Mouse (Mus musculus): ENCODE measurements around the gene Mocs3.

Gene Mocs3

GRCm38 (mm10) chr2:168230026-168230728, at the start of gene Mocs3, which contains the start of the genes Gm20716 and Dpm1:
Gene Mocs3 (plus strand): TSS chr2:168230622.
Gene Gm20716 (minus strand): TSS chr2:168230364.
Gene Dpm1 (minus strand): TSS chr2:168230591.
- DNase-seq (ENCODE audit: low read depth, low spot score), result peak; percentile 85

DNA sequence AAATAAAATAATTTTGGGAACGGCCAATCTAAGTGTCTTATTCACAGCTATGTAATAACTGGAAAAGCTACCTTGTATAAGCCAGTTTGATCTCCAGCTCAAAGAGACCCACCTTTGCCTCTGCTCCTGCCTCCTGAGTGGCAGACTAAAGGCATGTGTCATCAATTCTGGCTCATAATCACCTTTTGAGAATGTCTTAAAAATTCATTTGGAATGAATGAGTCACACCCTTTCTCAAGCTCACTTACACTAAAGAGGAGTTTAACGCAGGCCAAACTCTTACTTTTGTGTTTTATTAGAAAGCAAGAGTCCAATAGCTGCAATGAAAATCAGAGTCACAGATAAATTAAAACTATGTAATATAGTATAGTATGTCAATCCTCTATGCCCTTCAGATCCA, 38.6 kb upstream of the Mocs3 start:
- no peak for DNase-seq (ENCODE audit: low read depth, low spot score)

DNA sequence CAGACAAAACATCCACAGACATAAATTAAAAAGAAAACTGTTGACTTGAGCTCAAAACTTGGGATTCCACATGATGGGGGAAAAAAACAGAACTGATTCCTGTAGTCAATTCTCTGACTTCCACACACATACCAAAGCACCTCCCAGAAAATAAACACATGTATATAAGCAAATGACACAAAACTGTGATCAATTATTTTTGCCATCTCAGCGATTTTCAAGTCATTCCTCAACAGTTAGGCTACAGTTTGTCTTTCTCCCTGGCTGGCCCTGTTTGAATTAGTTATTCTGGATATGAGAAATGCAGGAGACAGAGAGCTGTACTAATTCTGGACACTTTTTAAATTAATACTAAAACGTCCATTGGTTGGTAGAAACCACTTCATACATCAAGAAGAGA, 36.7 kb upstream of the Mocs3 start:
- DNase-seq (ENCODE audit: low read depth, low spot score), result no peak

GRCm38 (mm10) chr2:168195721-168196120, 34.7 kb upstream of the Mocs3 start:
- no peak for DNase-seq (ENCODE audit: low read depth, low spot score)

DNA sequence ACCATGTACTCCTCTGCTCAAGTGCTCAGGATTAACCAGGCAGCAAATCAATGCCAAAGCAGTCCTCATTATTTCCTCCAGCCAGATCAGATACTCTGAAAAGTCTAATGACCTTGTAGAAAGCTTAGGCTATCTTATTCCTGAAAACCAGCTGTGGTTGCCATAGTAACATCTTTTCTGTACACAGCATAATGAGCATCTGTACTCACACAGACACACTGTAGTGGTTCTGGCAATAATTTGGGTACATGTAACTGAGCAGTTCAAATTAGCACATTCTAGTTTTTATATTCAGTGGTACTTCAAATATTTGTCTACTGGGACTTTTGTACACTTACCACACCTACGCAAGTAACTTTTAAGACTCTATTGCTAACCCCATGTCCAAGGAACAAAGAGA, 32.0 kb upstream of the Mocs3 start:
- no peak for DNase-seq (ENCODE audit: low read depth, low spot score)

DNA sequence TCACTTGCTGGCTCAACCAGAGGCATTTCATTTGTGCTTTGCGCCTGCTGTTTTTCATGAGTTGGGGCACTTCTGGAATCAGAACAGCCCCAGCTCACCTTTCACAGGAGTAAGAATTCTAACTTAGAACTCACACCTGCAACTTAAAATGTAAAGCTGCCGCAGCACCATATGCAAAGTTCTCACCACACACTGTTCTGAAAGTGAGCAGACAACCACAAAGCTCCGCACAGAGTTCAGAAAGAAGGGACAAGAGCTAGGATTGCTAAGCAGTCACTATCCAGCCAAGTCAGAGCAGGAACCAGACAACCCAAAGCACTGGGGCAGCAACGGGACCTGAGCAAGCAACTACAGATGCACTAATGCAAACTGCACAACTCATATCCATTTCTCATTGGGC, 30.9 kb upstream of the Mocs3 start:
- no peak for DNase-seq (ENCODE audit: low read depth, low spot score)

GRCm38 (mm10) chr2:168200014-168200691, 30.3 kb upstream of the Mocs3 start:
- DNase-seq (ENCODE audit: low read depth, low spot score), result no peak

DNA sequence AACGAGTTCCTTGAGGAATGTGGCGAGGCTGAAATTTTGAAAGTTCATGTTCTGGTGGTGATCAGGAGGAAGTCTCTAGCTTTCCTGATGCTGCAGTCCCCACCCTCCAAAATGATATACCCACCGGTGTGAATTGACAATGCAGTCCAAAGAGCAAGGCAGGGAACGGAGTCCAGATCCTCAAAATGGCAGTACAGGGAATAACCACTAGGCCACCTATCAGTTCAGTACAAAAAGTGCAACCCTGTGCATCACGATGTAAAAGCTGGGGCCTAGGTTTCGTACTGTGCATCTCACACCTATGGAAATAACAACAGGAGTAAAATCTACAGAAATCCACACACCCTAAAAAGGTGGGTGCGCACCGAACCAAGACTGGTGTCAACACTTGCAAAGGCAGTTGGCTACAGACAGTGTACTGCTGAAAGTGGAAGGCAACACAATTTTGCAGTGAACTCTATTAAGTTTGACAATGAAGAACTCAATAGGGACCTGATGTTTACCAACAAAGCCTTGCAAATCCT, 25.9 kb upstream of the Mocs3 start:
- no peak for DNase-seq (ENCODE audit: low read depth, low spot score)

GRCm38 (mm10) chr2:168205265-168205664, 25.2 kb upstream of the Mocs3 start:
- peak; percentile 93 for DNase-seq (ENCODE audit: low read depth, low spot score)

DNA sequence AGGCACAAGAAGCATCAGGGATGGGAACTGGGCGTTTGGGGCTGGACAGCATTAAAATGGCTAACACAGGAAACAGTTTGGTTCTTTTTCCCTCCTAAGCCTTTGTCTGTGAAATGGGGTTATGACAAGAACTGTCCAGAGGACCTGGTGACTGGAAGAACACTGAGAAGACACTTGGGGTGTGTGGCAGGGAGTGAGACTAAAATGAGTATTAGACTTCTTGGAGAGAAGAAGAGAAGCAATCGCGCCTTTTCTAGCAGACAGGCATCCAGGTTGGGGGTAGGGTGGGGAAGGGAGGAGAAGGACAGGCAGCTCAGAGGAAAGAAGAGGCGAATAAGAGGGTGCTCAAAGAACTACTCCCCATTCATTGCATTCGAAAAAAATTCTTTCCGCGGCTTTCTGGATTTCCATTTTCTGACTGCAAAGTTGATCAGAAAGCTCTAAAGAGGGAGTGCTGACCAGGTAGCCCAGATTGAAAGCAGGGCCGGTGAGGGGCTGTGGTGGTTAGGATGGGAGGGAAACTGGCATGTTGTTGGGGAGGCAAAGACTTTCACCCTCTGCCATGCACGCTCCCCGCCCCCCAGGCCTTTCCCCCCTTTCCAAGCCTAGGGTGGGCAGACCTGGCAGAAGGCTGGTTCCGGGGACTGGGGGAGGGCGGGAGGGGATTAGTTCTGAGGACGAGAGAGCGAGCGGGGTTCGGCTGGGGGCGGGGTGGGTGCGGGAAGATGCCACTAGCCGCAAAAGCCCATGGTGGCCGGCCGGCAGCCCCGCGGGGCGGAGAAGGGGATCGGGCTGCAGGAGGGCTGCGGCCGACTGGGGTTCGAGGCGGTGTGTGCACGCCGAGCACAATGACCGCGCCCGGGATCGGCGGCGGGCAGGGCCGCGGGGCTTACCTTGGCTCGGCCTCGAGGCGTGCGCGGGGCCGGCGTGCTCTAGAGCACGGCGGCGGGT, 24.5 kb upstream of the Mocs3 start:
- no peak for DNase-seq (ENCODE audit: low read depth, low spot score)

DNA sequence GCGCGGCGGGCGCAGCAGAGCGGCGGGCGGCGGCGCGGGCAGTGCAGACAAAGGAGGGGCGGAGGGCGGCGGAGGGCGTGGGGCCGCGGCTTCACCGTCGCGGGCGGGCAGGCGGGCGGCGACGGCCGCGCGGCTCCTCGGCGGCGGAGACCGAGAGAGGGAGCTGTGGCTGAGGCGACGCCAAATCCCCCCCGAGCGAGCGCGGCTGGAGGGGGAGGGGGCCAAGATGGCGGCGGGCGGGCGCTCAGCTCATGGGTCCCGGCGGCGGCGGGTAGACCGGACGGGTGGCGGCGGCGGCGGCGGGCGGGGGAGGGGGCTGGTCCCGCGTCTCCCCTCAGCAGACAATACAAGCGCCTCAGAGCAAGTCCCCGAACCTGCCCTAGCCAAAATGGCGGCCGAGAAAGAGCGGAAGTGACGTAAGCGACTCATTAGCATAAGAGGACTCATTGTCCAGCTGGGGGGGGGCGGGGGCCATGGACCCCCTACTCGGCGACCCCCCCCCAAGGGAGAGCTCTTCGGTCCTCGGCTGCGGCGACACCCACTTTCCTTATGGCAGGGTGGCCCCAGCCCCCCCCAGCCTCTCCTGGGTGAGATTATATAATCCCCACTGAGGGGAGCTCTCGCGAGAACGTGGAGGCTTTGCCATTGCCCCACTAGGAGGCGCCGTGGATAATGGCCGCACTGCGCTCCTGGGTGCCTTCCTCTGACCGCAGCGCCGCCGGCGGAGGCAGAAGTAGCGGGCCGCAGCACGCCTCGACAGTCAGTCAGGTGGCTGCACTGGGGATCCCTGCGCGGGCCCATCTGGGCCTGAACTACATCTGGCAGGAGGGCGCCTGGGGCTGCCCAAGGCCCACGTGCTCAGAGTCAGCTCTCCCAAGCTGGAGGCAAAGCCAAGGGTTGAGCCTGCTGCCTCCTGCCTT, 23.4 kb upstream of the Mocs3 start, which contains the start of gene Adnp:
TSS of gene Adnp (minus strand) at position 388 of the 920 bp plus-strand sequence.
- DNase-seq (ENCODE audit: low read depth, low spot score), result peak; percentile 98

DNA sequence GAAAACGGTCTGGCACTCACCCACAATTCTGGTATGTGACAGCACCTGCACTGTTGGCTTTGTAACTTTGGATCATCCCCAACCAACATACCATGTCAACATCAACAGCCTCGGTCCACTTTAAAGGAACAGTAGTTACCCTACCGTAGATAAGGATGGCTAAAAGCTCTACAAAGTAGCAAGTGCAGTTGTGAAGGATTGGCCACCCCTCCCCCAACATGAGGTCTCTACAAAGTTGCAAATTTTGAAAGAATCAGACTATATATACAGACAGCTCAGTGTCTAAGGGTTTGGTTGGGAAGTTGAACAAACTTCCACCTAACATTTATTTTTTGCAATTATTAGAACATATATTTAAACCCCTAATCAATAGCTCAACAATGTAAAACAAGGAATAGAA, 22.5 kb upstream of the Mocs3 start:
- DNase-seq (ENCODE audit: low read depth, low spot score), result no peak

GRCm38 (mm10) chr2:168213788-168214397, 16.5 kb upstream of the Mocs3 start:
- DNase-seq (ENCODE audit: low read depth, low spot score), result no peak

DNA sequence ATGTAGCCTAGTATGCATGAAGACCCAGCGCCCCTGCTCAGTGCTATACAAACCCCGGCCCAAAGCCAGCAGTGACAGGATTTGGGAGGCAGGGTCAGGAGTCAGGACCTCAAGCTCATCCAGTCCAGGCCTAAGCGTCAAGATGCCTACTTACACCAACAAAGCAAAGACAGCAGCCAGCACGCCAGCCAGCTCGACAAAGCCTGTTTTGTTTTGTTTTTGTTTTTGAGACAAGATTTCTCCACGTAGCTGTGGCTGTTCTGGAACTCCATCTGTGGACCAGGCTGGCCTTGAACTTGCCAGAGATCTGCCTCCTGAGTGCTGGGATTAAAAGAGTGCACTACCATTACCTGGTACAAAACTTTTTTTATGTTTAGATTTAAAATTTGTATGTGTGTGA, 7.1 kb upstream of the Mocs3 start:
- DNase-seq (ENCODE audit: low read depth, low spot score), result no peak

- DNase-seq (ENCODE audit: low read depth, low spot score), result no peak
Observed at GRCm38 (mm10) chr2:168229116-168230025, 1.1 kb upstream of the Mocs3 start.

- DNase-seq (ENCODE audit: low read depth, low spot score), result no peak
Observed at GRCm38 (mm10) chr2:168230773-168231470, 500 bp downstream of the Mocs3 start.

DNA sequence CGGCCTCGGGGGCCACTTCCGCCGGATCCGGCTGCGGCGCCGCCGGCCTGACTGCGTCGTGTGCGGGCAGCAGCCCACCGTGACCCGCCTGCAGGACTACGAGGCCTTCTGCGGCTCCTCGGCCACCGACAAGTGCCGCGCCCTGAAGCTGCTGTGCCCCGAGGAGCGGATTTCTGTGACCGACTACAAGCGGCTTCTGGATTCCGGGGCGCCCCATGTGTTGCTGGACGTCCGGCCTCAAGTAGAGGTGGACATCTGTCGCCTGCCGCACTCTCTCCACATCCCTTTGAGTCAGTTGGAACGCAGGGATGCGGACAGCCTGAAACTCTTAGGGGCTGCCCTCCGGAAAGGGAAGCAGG, 1.0 kb downstream of the Mocs3 start:
- DNase-seq (ENCODE audit: low read depth, low spot score), result no peak

DNA sequence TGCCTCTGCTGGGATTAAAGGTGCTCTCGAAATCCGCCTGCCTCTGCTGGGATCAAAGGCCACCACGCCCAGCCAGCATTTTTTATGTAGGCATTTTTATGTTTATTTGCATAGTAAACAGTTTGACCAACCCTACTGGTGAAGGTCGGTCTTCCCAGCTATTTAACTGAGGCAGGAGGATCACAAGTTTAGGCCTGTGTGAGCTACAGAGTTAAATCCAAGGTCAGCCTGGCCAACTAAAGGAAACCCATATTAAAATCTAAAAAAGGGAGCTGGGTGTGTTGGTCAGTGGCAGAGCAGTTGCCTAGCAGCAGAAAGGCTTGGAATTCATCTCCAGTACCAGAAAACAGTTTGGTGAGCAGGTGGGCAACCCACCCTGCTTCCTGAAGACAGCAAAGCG, 2.9 kb downstream of the Mocs3 start:
- DNase-seq (ENCODE audit: low read depth, low spot score), result no peak

DNA sequence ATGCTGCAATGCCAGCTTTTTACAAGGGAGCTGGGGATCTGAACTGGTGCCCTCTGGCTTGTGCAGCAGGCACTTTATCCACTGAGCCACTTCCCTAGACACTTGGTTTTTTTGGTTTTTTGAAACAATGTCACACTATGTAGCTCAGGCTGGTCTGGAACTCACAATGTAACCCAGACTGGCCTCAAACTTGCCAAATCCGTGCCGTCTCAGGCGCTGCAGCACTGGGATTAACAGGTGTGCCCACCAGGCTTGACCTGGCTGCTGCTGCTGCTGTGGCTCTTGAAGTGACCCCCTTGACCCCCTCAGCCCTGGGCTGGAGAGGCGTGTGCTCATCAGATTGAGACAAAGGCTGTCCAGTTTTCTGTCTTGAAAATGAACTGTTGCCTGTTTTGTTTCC, 7.9 kb downstream of the Mocs3 start:
- no peak for DNase-seq (ENCODE audit: low read depth, low spot score)

All from forelimb bud, embryonic 11.5 days (tissue).